Mouse (Mus musculus) retina, adult 2 months (tissue): Measurements from ENCODE around the gene Gabra5.

Source experiments
- DNase-seq: peaks from one replicate; pipeline ENCODE4 v3.0.0-alpha.2; 2012; ENCODE audit warnings: low read depth, low spot score

Gabra5 gene

GRCm38 (mm10) chr7:57509681-57510141, at the start of gene Gabra5:
Gene Gabra5 (minus strand): TSS chr7:57510059.
- no peak for DNase-seq

- no peak for DNase-seq
Observed at GRCm38 (mm10) chr7:57538565-57538964, 28.7 kb upstream of the Gabra5 start.

- no peak for DNase-seq
Observed at GRCm38 (mm10) chr7:57532676-57533075, 22.8 kb upstream of the Gabra5 start.

GRCm38 (mm10) chr7:57529954-57530353, 20.1 kb upstream of the Gabra5 start:
- no peak for DNase-seq

- no peak for DNase-seq
Observed at GRCm38 (mm10) chr7:57529451-57529850, 19.6 kb upstream of the Gabra5 start.

GRCm38 (mm10) chr7:57512955-57513354, 3.1 kb upstream of the Gabra5 start:
- no peak for DNase-seq

- no peak for DNase-seq
Observed at GRCm38 (mm10) chr7:57508860-57509632, 813 bp downstream of the Gabra5 start.

- no peak for DNase-seq
Observed at GRCm38 (mm10) chr7:57502809-57503208, 7.0 kb downstream of the Gabra5 start.

GRCm38 (mm10) chr7:57491795-57492194, 18.1 kb downstream of the Gabra5 start:
- no peak for DNase-seq

GRCm38 (mm10) chr7:57486907-57487306, 23.0 kb downstream of the Gabra5 start:
- DNase-seq = no peak

- DNase-seq = no peak
Observed at GRCm38 (mm10) chr7:57482896-57483295, 27.0 kb downstream of the Gabra5 start.

GRCm38 (mm10) chr7:57473811-57474525, 35.9 kb downstream of the Gabra5 start:
- peak; percentile 38 for DNase-seq

- DNase-seq = no peak
Observed at GRCm38 (mm10) chr7:57471316-57471715, 38.5 kb downstream of the Gabra5 start.

- no peak for DNase-seq
Observed at GRCm38 (mm10) chr7:57460354-57460753, 49.5 kb downstream of the Gabra5 start.

GRCm38 (mm10) chr7:57448239-57448638, 61.6 kb downstream of the Gabra5 start:
- no peak for DNase-seq

- DNase-seq = no peak
Observed at GRCm38 (mm10) chr7:57422675-57423074, 87.2 kb downstream of the Gabra5 start.

- no peak for DNase-seq
Observed at GRCm38 (mm10) chr7:57421044-57421443, 88.8 kb downstream of the Gabra5 start.

GRCm38 (mm10) chr7:57419392-57419791, 90.5 kb downstream of the Gabra5 start, which contains the start of gene Gabrb3:
Gene Gabrb3 (plus strand): TSS chr7:57419692.
- DNase-seq = peak; percentile 36

GRCm38 (mm10) chr7:57412896-57413295, 97.0 kb downstream of the Gabra5 start:
- DNase-seq = no peak

GRCm38 (mm10) chr7:57411163-57411562, 98.7 kb downstream of the Gabra5 start:
- no peak for DNase-seq

GRCm38 (mm10) chr7:57393551-57393950, 116.3 kb downstream of the Gabra5 start:
- DNase-seq = no peak

GRCm38 (mm10) chr7:57390046-57390445, 119.8 kb downstream of the Gabra5 start:
- no peak for DNase-seq

GRCm38 (mm10) chr7:57387341-57387654, 122.6 kb downstream of the Gabra5 start:
- no peak for DNase-seq
